Mouse (Mus musculus) myocyte (in vitro differentiated cells): ENCODE measurements around the gene Fam149a.

ENCODE experiments used
- CEBPB ChIP-seq: IDR thresholded peaks from 2 replicates; pipeline ENCODE4 v1.6.1; 2011; ENCODE audit warnings: mild to moderate bottlenecking, moderate library complexity; ENCODE audit not compliant: poor library complexity, insufficient read depth, severe bottlenecking
- E2F4 ChIP-seq: IDR thresholded peaks from one replicate; pipeline ENCODE4 v1.6.1; 2011; ENCODE audit warnings: mild to moderate bottlenecking, control low read depth, moderate library complexity; ENCODE audit not compliant: insufficient read depth
- MAX ChIP-seq: IDR thresholded peaks from one replicate; pipeline ENCODE4 v1.6.1; 2011; ENCODE audit warnings: low read depth, mild to moderate bottlenecking, control low read depth
- MYOD1 ChIP-seq, 3 experiments: IDR thresholded peaks; one replicate each; pipeline ENCODE4 v1.6.1; 2011; ENCODE audit warnings: control low read depth in 2 of 3, low read depth in 2 of 3, mild to moderate bottlenecking in 2 of 3, moderate library complexity in 1 of 3; ENCODE audit not compliant: insufficient read length in 2 of 3, control insufficient read depth in 1 of 3
- MYOG ChIP-seq, 3 experiments: IDR thresholded peaks; one replicate each; pipeline ENCODE4 v1.6.1; 2011; ENCODE audit warnings: control low read depth in 2 of 3, low read depth in 2 of 3, mild to moderate bottlenecking in 2 of 3; ENCODE audit not compliant: insufficient read length in 2 of 3, control insufficient read depth in 1 of 3, insufficient read depth in 1 of 3
- POLR2A ChIP-seq: IDR thresholded peaks from one replicate; pipeline ENCODE4 v1.6.1; 2011; ENCODE audit warnings: low read depth, mild to moderate bottlenecking, control low read depth, moderate library complexity; ENCODE audit not compliant: insufficient read length
- POLR2AphosphoS2 ChIP-seq: IDR thresholded peaks from one replicate; pipeline ENCODE4 v1.6.1; 2011; ENCODE audit warnings: low read depth, control low read depth; ENCODE audit not compliant: insufficient read length
- REST ChIP-seq: IDR thresholded peaks from one replicate; pipeline ENCODE4 v1.6.1; 2011; ENCODE audit warnings: mild to moderate bottlenecking, control low read depth, moderate library complexity; ENCODE audit not compliant: insufficient read depth, insufficient read length
- SRF ChIP-seq: IDR thresholded peaks from one replicate; pipeline ENCODE4 v1.6.1; 2011; ENCODE audit warnings: low read depth; ENCODE audit not compliant: control insufficient read depth, insufficient read length
- TCF12 ChIP-seq: IDR thresholded peaks from one replicate; pipeline ENCODE4 v1.6.1; 2011; ENCODE audit warnings: mild to moderate bottlenecking, control low read depth; ENCODE audit not compliant: poor library complexity, insufficient read depth, severe bottlenecking
- TCF3 ChIP-seq: IDR thresholded peaks from one replicate; pipeline ENCODE4 v1.6.1; 2011; ENCODE audit warnings: low read depth, control low read depth; ENCODE audit not compliant: insufficient read length
- USF1 ChIP-seq: IDR thresholded peaks from one replicate; pipeline ENCODE4 v1.6.1; 2011; ENCODE audit warnings: low read depth, mild to moderate bottlenecking, control low read depth, moderate library complexity

DNA sequence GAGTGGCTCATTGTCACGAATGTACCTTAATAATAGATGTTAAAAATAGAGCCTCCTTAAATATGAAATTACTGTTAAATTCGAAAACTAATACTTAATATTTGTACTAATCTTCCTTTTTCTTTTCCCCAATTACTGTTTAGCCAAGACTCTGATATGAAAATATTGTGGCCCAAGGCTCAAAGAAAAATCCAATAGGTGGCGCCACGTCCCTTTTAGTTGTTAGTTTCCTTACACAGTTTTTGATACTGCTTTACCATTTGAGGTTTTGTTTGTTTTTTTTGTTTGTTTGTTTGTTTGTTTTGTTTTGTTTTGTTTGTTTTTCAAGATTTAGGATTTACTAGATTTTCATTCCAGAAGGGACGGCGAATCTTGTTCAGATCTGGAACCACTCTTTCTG is 19.8 kb downstream of the Fam149a start:
- TF ChIP-seq MYOD1 (IDR thresholded peaks at IDR 0.05; ENCODE audit: control insufficient read depth in 1 of 3, insufficient read length in 2 of 3, low read depth in 2 of 3) (no peak), MAX (no peak), POLR2A (no peak), CEBPB (no peak), MYOG (IDR thresholded peaks at IDR 0.05; ENCODE audit: control insufficient read depth in 1 of 3, insufficient read depth in 1 of 3, insufficient read length in 2 of 3, low read depth in 2 of 3) (no peak), POLR2AphosphoS2 (no peak), USF1 (no peak), SRF (no peak), REST (no peak), E2F4 (no peak), TCF12 (no peak), TCF3 (no peak)
